Mouse (Mus musculus) neural tube, embryonic 12.5 days (tissue): ENCODE results near the gene Ocm. TPM values are rescaled to one million over a fixed set of nuclear protein-coding genes. Genes with fewer than 3 reads are reported as not detected.

Experiments used
- ATAC-seq: fragments of 200-750 bp; cut with Nextera tagmentation; 2 replicates; pipeline ENCODE4 v1.8.0; 2017; ENCODE audit warnings: low read depth, mild to moderate bottlenecking, moderate TSS enrichment, moderate library complexity; ENCODE audit not compliant: low FRiP score
- H3K27ac ChIP-seq: fragments of 300-500 bp; sonication (generic); 2 replicates; pipeline ENCODE4 v1.5.1; 2016
- H3K27me3 ChIP-seq: fragments of 300-500 bp; sonication (generic); replicated peaks from 2 replicates; pipeline ENCODE4 v1.6.1; 2016; ENCODE audit warnings: mild to moderate bottlenecking
- H3K36me3 ChIP-seq: fragments of 300-500 bp; sonication (generic); 2 replicates; pipeline ENCODE4 v1.6.1; 2016; ENCODE audit warnings: mild to moderate bottlenecking
- H3K4me1 ChIP-seq: fragments of 300-500 bp; sonication (generic); 2 replicates; pipeline ENCODE4 v1.6.1; 2016
- H3K4me2 ChIP-seq: fragments of 300-500 bp; sonication (generic); replicated peaks from 2 replicates; pipeline ENCODE4 v1.6.1; 2016; ENCODE audit warnings: mild to moderate bottlenecking
- H3K4me3 ChIP-seq: fragments of 300-500 bp; sonication (generic); 2 replicates; pipeline ENCODE4 v1.5.1; 2016
- H3K9ac ChIP-seq: fragments of 300-500 bp; sonication (generic); 2 replicates; pipeline ENCODE4 v1.6.1; 2016; ENCODE audit warnings: mild to moderate bottlenecking
- H3K9me3 ChIP-seq: fragments of 300-500 bp; sonication (generic); 2 replicates; pipeline ENCODE4 v1.6.1; 2016; ENCODE audit warnings: mild to moderate bottlenecking
- WGBS: fragments of 180-500 bp; shearing (Covaris S2); methylation state at CpG from one replicate; pipeline ENCODE4 v1.1.7; 2016; 5-methylcytosine and 5-hydroxymethylcytosine counted together
- polyA plus RNA-seq: library from polyadenylated mRNA; unstranded; fragments of >200 nt; fragmentation: Nextera tagmentation; extraction: Ambion mirVana; gene quantifications from 2 replicates; pipeline ENCODE4 v1.2.1, GENCODE M21; 2016

The Ocm gene
- polyA plus RNA-seq, 1 experiment from 2014 or later = 0.32 TPM

- H3K27ac ChIP-seq = no peak overlapping the region
- WGBS = 93% methylated on average over 5 of the region's 5 CpGs
- no peak for ATAC-seq
Measured at GRCm38 (mm10) chr5:143993849-143994248, 32.6 kb downstream of the Ocm start.

GRCm38 (mm10) chr5:143993260-143993659 is 33.2 kb downstream of the Ocm start:
- Histone ChIP-seq H3K4me2 (no peak overlapping the region), H3K4me3 (no peak overlapping the region), H3K9me3 (no peaks in the 10 kb centered on the region), H3K9ac (no peak overlapping the region), H3K4me1 (no peaks in the 10 kb centered on the region), H3K27me3 (no peaks in the 10 kb centered on the region), H3K27ac (no peak overlapping the region), H3K36me3 (peaks cover 97% of the 10 kb centered on the region)
- ATAC-seq = no peak
- WGBS = 93% methylated on average over 8 of the region's 8 CpGs

More at GRCm38 (mm10) chr5:143993849-143994248, 32.6 kb downstream of the Ocm start:
- peaks cover 97% of the 10 kb centered on the region for H3K36me3 ChIP-seq
- no peak overlapping the region for H3K9ac ChIP-seq
- no peak overlapping the region for H3K4me3 ChIP-seq
- no peaks in the 10 kb centered on the region for H3K9me3 ChIP-seq
- H3K4me1 ChIP-seq = no peaks in the 10 kb centered on the region
- no peaks in the 10 kb centered on the region for H3K27me3 ChIP-seq
- no peak overlapping the region for H3K4me2 ChIP-seq

- H3K27ac ChIP-seq = no peak overlapping the region
- H3K9ac ChIP-seq = no peak overlapping the region
- no peak overlapping the region for H3K4me2 ChIP-seq
- H3K4me1 ChIP-seq = no peaks in the 10 kb centered on the region
- H3K9me3 ChIP-seq = no peaks in the 10 kb centered on the region
- ATAC-seq = no peak
- H3K36me3 ChIP-seq = peaks cover 97% of the 10 kb centered on the region
- H3K27me3 ChIP-seq = no peaks in the 10 kb centered on the region
- H3K4me3 ChIP-seq = no peak overlapping the region
- whole genome bisulfite sequencing = 92% methylated on average over 10 of the region's 10 CpGs
Measured at GRCm38 (mm10) chr5:143992661-143993060, 33.8 kb downstream of the Ocm start.

GRCm38 (mm10) chr5:143990086-143990485 is 36.4 kb downstream of the Ocm start:
- Histone ChIP-seq H3K9ac (no peak overlapping the region), H3K4me3 (no peak overlapping the region), H3K36me3 (peaks cover 96% of the 10 kb centered on the region), H3K9me3 (no peaks in the 10 kb centered on the region), H3K27me3 (no peaks in the 10 kb centered on the region), H3K4me2 (no peak overlapping the region), H3K27ac (no peak overlapping the region), H3K4me1 (no peaks in the 10 kb centered on the region)
- no peak for ATAC-seq
- WGBS = 92% methylated on average over 11 of the region's 11 CpGs

GRCm38 (mm10) chr5:143989046-143989445 is 37.4 kb downstream of the Ocm start:
- H3K9me3 ChIP-seq = no peaks in the 10 kb centered on the region
- H3K9ac ChIP-seq = no peak overlapping the region
- H3K27ac ChIP-seq = no peak overlapping the region
- H3K4me2 ChIP-seq = no peak overlapping the region
- WGBS = 68% methylated on average over 4 of the region's 4 CpGs
- no peaks in the 10 kb centered on the region for H3K27me3 ChIP-seq
- H3K4me3 ChIP-seq = no peak overlapping the region
- no peaks in the 10 kb centered on the region for H3K4me1 ChIP-seq
- 0 out of 2 replicates have a peak, but pooled peaks have one; percentile 58 for ATAC-seq
- H3K36me3 ChIP-seq = peaks cover 95% of the 10 kb centered on the region

DNA sequence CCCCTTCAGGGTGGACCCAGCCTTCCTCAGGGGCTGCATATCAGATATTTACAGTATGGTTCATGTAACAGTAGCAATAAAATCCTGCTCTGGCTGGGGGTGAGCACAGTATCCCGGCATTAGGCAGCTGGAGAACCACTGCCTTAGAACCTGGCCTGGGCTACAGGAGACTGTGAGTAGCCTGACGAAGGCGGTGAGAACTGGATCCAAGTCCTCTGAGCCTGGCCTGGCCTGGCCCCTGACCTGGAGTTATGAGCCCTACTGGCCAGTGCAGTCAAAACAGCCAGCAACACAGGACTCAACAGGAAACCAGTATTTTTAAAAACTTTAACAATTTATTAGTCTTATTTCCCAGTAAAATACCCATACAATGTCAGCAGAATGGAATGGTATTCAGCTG is 38.9 kb downstream of the Ocm start:
- no peaks in the 10 kb centered on the region for H3K9me3 ChIP-seq
- no peaks in the 10 kb centered on the region for H3K27me3 ChIP-seq
- H3K27ac ChIP-seq = no peak overlapping the region
- H3K9ac ChIP-seq = no peak overlapping the region
- H3K4me2 ChIP-seq = no peak overlapping the region
- no peaks in the 10 kb centered on the region for H3K4me1 ChIP-seq
- ATAC-seq = no peak
- H3K36me3 ChIP-seq = peaks cover 86% of the 10 kb centered on the region
- WGBS = 94% methylated on average over 3 of the region's 3 CpGs
- no peak overlapping the region for H3K4me3 ChIP-seq

DNA sequence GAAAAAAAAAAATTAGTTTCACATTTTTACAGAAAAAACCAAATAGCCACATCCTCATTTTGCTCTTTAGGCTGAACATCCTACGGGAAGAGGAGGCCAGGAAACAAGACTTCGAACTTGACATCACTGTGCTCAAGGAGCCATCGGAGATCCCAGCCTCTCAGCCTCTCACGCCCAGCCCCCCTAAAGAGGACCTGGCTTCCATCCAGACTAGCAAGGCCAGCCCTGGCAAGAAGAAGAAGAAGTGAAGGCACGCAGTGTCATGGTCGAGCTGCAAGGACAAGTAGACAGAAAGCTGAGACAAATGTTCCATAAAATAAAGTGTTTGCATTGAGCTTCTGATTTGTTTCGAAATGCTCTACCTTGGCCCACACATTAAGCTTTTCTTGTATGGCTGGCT is 41.1 kb downstream of the Ocm start:
- Histone ChIP-seq H3K9me3 (no peaks in the 10 kb centered on the region), H3K9ac (no peak overlapping the region), H3K27ac (no peak overlapping the region), H3K36me3 (peaks cover 63% of the 10 kb centered on the region), H3K27me3 (no peaks in the 10 kb centered on the region), H3K4me3 (no peak overlapping the region), H3K4me1 (peaks cover 7% of the 10 kb centered on the region), H3K4me2 (no peak overlapping the region)
- WGBS = 89% methylated on average over 7 of the region's 7 CpGs
- no peak for ATAC-seq

DNA sequence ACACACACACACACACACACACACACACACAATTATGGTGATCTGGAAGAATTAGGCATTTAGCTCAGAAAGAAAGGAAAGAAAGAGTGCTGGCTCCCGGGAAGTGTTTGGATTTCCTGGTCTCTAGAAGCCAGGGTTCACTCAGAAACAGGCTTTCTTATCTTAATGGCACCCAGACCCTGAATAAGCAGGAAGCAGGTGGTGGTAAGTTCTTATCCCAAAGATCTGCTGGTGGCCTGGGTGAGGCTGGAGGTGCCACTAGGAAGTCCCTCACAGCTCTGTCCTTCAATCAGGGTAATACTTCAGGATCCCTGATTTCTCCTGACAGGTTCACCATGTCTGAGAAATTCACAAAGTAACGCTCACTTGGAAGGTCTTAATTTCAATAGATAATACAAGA is 44.1 kb downstream of the Ocm start:
- H3K9ac ChIP-seq = no peak overlapping the region
- 91% methylated on average over 2 of the region's 2 CpGs for WGBS
- H3K4me1 ChIP-seq = peaks cover 7% of the 10 kb centered on the region
- peaks cover 35% of the 10 kb centered on the region for H3K36me3 ChIP-seq
- no peak overlapping the region for H3K4me2 ChIP-seq
- no peak overlapping the region for H3K27ac ChIP-seq
- ATAC-seq = no peak
- H3K9me3 ChIP-seq = no peaks in the 10 kb centered on the region
- no peak overlapping the region for H3K4me3 ChIP-seq
- H3K27me3 ChIP-seq = no peaks in the 10 kb centered on the region

DNA sequence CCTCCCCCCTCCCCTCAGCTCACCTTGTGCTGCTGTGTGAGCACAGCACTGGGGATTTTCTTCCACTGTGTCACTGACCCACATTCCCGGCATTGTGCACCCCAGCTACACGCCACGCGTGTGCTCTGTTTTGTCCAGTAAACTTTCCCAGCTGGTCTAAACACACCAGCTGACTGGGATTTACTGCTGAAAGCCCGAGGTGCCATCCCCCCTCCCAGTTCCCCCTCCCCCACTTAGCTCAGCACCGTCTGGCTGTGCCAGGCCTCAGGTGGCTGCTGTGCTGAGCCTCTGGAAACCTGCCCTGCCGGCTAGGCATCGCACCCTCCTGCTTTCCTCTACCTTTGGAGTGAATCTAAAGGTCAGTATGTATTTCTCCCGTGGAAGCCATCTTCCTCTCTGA is 45.6 kb downstream of the Ocm start:
- Histone ChIP-seq H3K27me3 (no peaks in the 10 kb centered on the region), H3K4me3 (no peak overlapping the region), H3K4me2 (no peak overlapping the region), H3K36me3 (peaks cover 21% of the 10 kb centered on the region), H3K4me1 (peaks cover 7% of the 10 kb centered on the region), H3K27ac (no peak overlapping the region), H3K9me3 (no peaks in the 10 kb centered on the region), H3K9ac (no peak overlapping the region)
- peak; percentile 71; the same call in 1 of the 2 replicates for ATAC-seq
- 26% methylated on average over 9 of the region's 9 CpGs for WGBS

- Histone ChIP-seq H3K27me3 (no peaks in the 10 kb centered on the region), H3K4me2 (no peak overlapping the region), H3K9me3 (no peaks in the 10 kb centered on the region), H3K9ac (no peak overlapping the region), H3K27ac (no peak overlapping the region), H3K4me1 (peaks cover 7% of the 10 kb centered on the region), H3K36me3 (no peaks in the 10 kb centered on the region), H3K4me3 (no peak overlapping the region)
- ATAC-seq = no peak
- WGBS = 80% methylated on average over 16 of the region's 16 CpGs
Measured at GRCm38 (mm10) chr5:143976726-143977431, 49.6 kb downstream of the Ocm start.

GRCm38 (mm10) chr5:143976232-143976631 is 50.2 kb downstream of the Ocm start:
- H3K4me1 ChIP-seq = peaks cover 7% of the 10 kb centered on the region
- no peaks in the 10 kb centered on the region for H3K36me3 ChIP-seq
- H3K9me3 ChIP-seq = no peaks in the 10 kb centered on the region
- no peak overlapping the region for H3K4me3 ChIP-seq
- H3K27me3 ChIP-seq = no peaks in the 10 kb centered on the region
- H3K27ac ChIP-seq = no peak overlapping the region
- 89% methylated on average over 11 of the region's 11 CpGs for WGBS
- H3K9ac ChIP-seq = no peak overlapping the region
- ATAC-seq = no peak
- H3K4me2 ChIP-seq = no peak overlapping the region

DNA sequence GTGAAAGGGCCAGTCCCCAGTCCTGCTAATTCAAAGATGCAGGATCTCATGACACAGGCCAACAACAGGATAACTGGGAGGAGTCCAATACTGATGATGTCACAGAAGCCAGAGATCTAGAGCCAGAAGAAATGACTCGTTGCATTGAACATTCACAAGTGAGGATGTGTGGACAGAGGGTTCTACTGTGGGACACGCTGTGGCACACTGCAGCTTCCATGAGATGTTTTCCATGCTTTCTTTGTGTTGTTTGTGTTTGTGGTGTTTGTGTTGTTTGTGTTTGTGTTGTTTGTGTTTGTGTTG is 50.9 kb downstream of the Ocm start:
- peaks cover 2% of the 10 kb centered on the region; the same call in 1 of the 2 replicates for H3K4me1 ChIP-seq
- no peak overlapping the region for H3K4me3 ChIP-seq
- 85% methylated on average over 2 of the region's 2 CpGs for WGBS
- H3K4me2 ChIP-seq = no peak overlapping the region
- H3K27me3 ChIP-seq = no peaks in the 10 kb centered on the region
- H3K9ac ChIP-seq = no peak overlapping the region
- H3K36me3 ChIP-seq = no peaks in the 10 kb centered on the region
- no peaks in the 10 kb centered on the region for H3K9me3 ChIP-seq
- ATAC-seq = no peak
- no peak overlapping the region for H3K27ac ChIP-seq

GRCm38 (mm10) chr5:143974931-143975630 is 51.4 kb downstream of the Ocm start:
- no peaks in the 10 kb centered on the region for H3K9me3 ChIP-seq
- H3K36me3 ChIP-seq = no peaks in the 10 kb centered on the region
- no peak overlapping the region for H3K4me3 ChIP-seq
- H3K27ac ChIP-seq = no peak overlapping the region
- H3K4me2 ChIP-seq = no peak overlapping the region
- WGBS = 52% methylated on average over 4 of the region's 4 CpGs
- no peak for ATAC-seq
- H3K4me1 ChIP-seq = no peaks in the 10 kb centered on the region
- no peaks in the 10 kb centered on the region for H3K27me3 ChIP-seq
- H3K9ac ChIP-seq = no peak overlapping the region
